20 mouse cellular contexts compared by ENCODE assay signal in the genomic region with DNA sequence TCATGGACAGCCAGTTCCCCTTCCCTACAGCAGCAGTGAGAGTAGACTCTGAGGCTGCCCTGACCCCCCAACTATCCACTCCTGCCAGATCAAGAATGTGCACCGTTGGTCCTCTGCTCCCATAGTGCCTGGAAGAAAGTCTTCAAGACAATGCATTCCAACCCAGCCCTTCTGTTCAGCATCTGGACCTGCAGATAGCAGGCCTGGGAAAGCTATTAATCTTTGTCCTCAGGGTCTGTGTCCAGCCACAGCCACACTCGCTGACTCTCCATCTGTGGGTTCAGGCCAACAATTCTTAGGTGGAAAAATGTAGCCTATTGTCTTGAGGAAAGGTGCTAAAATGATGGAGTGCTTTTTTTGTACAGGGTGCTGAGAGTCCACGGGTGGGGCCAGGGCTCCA. TPM values are rescaled to one million over a fixed set of nuclear protein-coding genes. Genes with fewer than 3 reads are reported as not detected.
DNase-seq lines count a peak whose midpoint lies in the region; ATAC-seq and TF ChIP-seq lines count a peak whose summit lies in the region.
"Had no signal": no experiment of that assay in that cellular context is flagged by ENCODE, and none has a peak within 500 bp of the region (broad histone marks: within the 10 kb centered on the region; RNA-seq: fewer than 3 reads in every experiment).

No protein-coding gene starts in this region.

- H3K4me3 ChIP-seq in layer of hippocampus, adult 2 months, result no peak overlapping the region
- H3K4me3 ChIP-seq in heart, embryonic 16.5 days (ENCODE audit: low read length), result no peak overlapping the region
- H3K4me3 ChIP-seq in liver, embryonic 11.5 days (ENCODE audit: low read depth, low read length), result no peak overlapping the region
- no peak overlapping the region for H3K4me3 ChIP-seq in hindbrain, embryonic 12.5 days
- H3K4me3 ChIP-seq: erythroblast, embryonic 14.5 days; forebrain, embryonic 15.5 days; limb, embryonic 12.5 days; liver, embryonic 15.5 days; megakaryocyte, embryonic 14.5 days; stomach, embryonic 15.5 days had no signal

- 23% methylated on average over 3 of the region's 3 CpGs for WGBS in heart, embryonic 16.5 days
- 26% methylated on average over 3 of the region's 3 CpGs for WGBS in liver, embryonic 11.5 days
- 41% methylated on average over 3 of the region's 3 CpGs for WGBS in hindbrain, embryonic 12.5 days

- TF ChIP-seq CTCF in layer of hippocampus, adult 2 months (conservative IDR thresholded peaks at IDR 0.05), result no peak

- peak overlapping the region; percentile 79 for H3K27ac ChIP-seq in layer of hippocampus, adult 2 months
- H3K27ac ChIP-seq in heart, embryonic 16.5 days (ENCODE audit: low read length), result peak overlapping the region; percentile 86
- H3K27ac ChIP-seq in liver, embryonic 11.5 days (ENCODE audit: low read depth, low read length), result no peak overlapping the region
- H3K27ac ChIP-seq in hindbrain, embryonic 12.5 days, result no peak overlapping the region
- H3K27ac ChIP-seq: forebrain, embryonic 15.5 days; hindbrain, postnatal 0 days; limb, embryonic 12.5 days; liver, embryonic 15.5 days; stomach, embryonic 15.5 days had no signal

- H3K36me3 ChIP-seq in heart, embryonic 16.5 days (ENCODE audit: control insufficient read depth, insufficient read depth), result peaks cover 5% of the 10 kb centered on the region; the same call in 1 of the 2 replicates
- no peaks in the 10 kb centered on the region for H3K36me3 ChIP-seq in liver, embryonic 11.5 days (ENCODE audit: control insufficient read depth, insufficient read depth, low read length)
- no peaks in the 10 kb centered on the region for H3K36me3 ChIP-seq in hindbrain, embryonic 12.5 days
- H3K36me3 ChIP-seq: forebrain, embryonic 15.5 days; limb, embryonic 12.5 days; liver, embryonic 15.5 days; stomach, embryonic 15.5 days had no signal

- H3K4me2 ChIP-seq in heart, embryonic 16.5 days (ENCODE audit: low read depth, low read length), result no peak overlapping the region
- H3K4me2 ChIP-seq in liver, embryonic 11.5 days, result no peak overlapping the region
- H3K4me2 ChIP-seq in hindbrain, embryonic 12.5 days (replicated peaks), result no peak overlapping the region
- H3K4me2 ChIP-seq: forebrain, embryonic 15.5 days; limb, embryonic 12.5 days; liver, embryonic 15.5 days; stomach, embryonic 15.5 days had no signal

- peak; percentile 35 for DNase-seq in embryo, embryonic 10.5 days (ENCODE audit: low spot score)
- no peak for DNase-seq in embryo, embryonic 11 days
- no peak for DNase-seq in layer of hippocampus, adult 2 months (ENCODE audit: low spot score in 2 of 2)
- DNase-seq in layer of hippocampus, postnatal 10 days (ENCODE audit: low spot score in 2 of 2), result no peak
- DNase-seq in liver, embryonic 11.5 days (ENCODE audit: low spot score), result no peak
- no peak for DNase-seq in right cerebral cortex, adult 18-20 months
- DNase-seq: adrenal gland, adult 2 months; cerebellum, postnatal 14 days; kidney, adult 11 months; lung, postnatal 10 days had no signal

- H3K27me3 ChIP-seq in heart, embryonic 16.5 days (ENCODE audit: control insufficient read depth, insufficient read depth, low read length), result no peaks in the 10 kb centered on the region
- H3K27me3 ChIP-seq in liver, embryonic 11.5 days (replicated peaks; ENCODE audit: control insufficient read depth, insufficient read depth, low read length), result no peaks in the 10 kb centered on the region
- no peaks in the 10 kb centered on the region for H3K27me3 ChIP-seq in hindbrain, embryonic 12.5 days
- H3K27me3 ChIP-seq: forebrain, embryonic 15.5 days; limb, embryonic 12.5 days; liver, embryonic 15.5 days; stomach, embryonic 15.5 days had no signal

- H3K4me1 ChIP-seq in heart, embryonic 16.5 days (ENCODE audit: control insufficient read depth, insufficient read depth, low read length), result peaks cover 84% of the 10 kb centered on the region
- H3K4me1 ChIP-seq in liver, embryonic 11.5 days (replicated peaks; ENCODE audit: control insufficient read depth, insufficient read depth, low read length), result 0 out of 2 replicates have a peak, but pooled peaks cover 8% of the 10 kb centered on the region
- H3K4me1 ChIP-seq in hindbrain, embryonic 12.5 days, result no peaks in the 10 kb centered on the region; the same call in 1 of the 2 replicates
- H3K4me1 ChIP-seq: forebrain, embryonic 15.5 days; megakaryocyte, embryonic 14.5 days had no signal

- no peaks in the 10 kb centered on the region for H3K9me3 ChIP-seq in heart, embryonic 16.5 days (replicated peaks; ENCODE audit: control insufficient read depth, low read length)
- no peaks in the 10 kb centered on the region for H3K9me3 ChIP-seq in liver, embryonic 11.5 days (ENCODE audit: control insufficient read depth, low read length)
- no peaks in the 10 kb centered on the region for H3K9me3 ChIP-seq in hindbrain, embryonic 12.5 days (replicated peaks)
- H3K9me3 ChIP-seq: forebrain, embryonic 15.5 days; limb, embryonic 12.5 days; liver, embryonic 15.5 days; megakaryocyte, embryonic 14.5 days; stomach, embryonic 15.5 days had no signal

- 0 out of 2 replicates have a peak, but pooled peaks have one; percentile 4 for ATAC-seq in heart, embryonic 16.5 days (replicated peaks; ENCODE audit: extremely low read depth, insufficient read depth, low FRiP score)
- no peak for ATAC-seq in liver, embryonic 11.5 days (replicated peaks; ENCODE audit: low FRiP score)
- no peak for ATAC-seq in hindbrain, embryonic 12.5 days (ENCODE audit: low FRiP score)
- ATAC-seq: forebrain, embryonic 15.5 days; hindbrain, postnatal 0 days had no signal

- no peak overlapping the region for H3K9ac ChIP-seq in heart, embryonic 16.5 days (ENCODE audit: low read length)
- no peak overlapping the region for H3K9ac ChIP-seq in liver, embryonic 11.5 days (ENCODE audit: low read depth, low read length)
- no peak overlapping the region for H3K9ac ChIP-seq in hindbrain, embryonic 12.5 days
- H3K9ac ChIP-seq: forebrain, embryonic 15.5 days; limb, embryonic 12.5 days; liver, embryonic 15.5 days; stomach, embryonic 15.5 days had no signal

RNA-seq across cellular contexts. Expression of a gene that starts 54.8 kb away (rescaled TPM):
- total RNA-seq in layer of hippocampus, adult 2 months (2021), result 100 to 1,000 TPM; 667 to 694 TPM
- total RNA-seq in layer of hippocampus, postnatal 10 days (2021), result 100 to 1,000 TPM; 406 to 434 TPM
- 128 and 145 TPM in 2 replicates for polyA plus RNA-seq in heart, embryonic 16.5 days (2015; fragmentation: Nextera tagmentation; extraction: Ambion mirVana)
- 7.2 and 9.3 TPM in 2 replicates for polyA plus RNA-seq in liver, embryonic 11.5 days (2014; fragmentation: Nextera tagmentation; extraction: Ambion mirVana)
- polyA plus RNA-seq in hindbrain, embryonic 12.5 days (2016; fragmentation: Nextera tagmentation; extraction: Ambion mirVana), result 1.6 and 2.3 TPM in 2 replicates
- total RNA-seq: CH12.LX had no signal
- polyA plus RNA-seq: erythroblast, embryonic 14.5 days had no signal

Comparison
In these comparisons a context has a peak if more than half of its experiments do, and no peak if none do; other contexts are left out.
1. H3K27ac ChIP-seq: peak in layer of hippocampus, adult 2 months (single experiment) and heart, embryonic 16.5 days (single experiment); none in liver, embryonic 11.5 days (single experiment) and hindbrain, embryonic 12.5 days (single experiment).
2. RNA of a gene that starts 54.8 kb away (polyA plus RNA-seq): 128 to 145 TPM in heart, embryonic 16.5 days; 7.2 to 9.3 TPM in liver, embryonic 11.5 days and 1.6 to 2.3 TPM in hindbrain, embryonic 12.5 days; every median in the first group is over 10 times any median in the second.